In the genomic region with DNA sequence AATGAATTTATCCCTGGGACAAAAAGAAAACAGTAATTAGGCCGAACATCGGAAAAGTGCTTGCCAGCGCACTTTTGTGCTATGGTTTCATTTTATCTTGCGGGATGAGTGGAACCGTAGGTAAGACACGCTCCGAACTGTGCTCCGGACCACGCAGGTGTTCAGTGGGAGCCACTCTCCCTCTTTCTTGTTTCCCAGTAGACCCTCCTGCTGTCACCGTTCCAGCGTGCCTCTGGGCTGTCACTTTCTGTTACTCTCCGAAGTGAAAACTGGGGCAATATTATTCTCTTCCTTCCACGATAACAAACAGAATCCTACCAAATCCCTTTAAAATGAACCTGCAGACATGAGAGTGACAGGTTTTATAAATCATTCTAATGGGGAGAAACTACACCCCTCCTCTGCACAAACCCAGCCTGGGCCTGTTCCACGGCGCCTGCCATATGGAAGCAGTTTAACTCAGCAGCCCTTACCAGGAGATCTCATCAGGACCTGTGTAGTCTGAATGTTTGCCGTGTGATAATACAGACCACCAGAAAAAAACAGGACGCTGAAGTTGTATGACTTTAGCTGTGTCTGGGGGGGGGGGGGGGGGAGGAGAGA, we compare ENCODE assay signal across 11 mouse cellular contexts.
A peak's percentile ranks its signal among the peaks of the same experiment; 100 is the strongest.
DNase-seq lines count a peak whose midpoint lies in the region; ATAC-seq lines count a peak whose summit lies in the region.
"Had no signal": no experiment of that assay in that cellular context is flagged by ENCODE, and none has a peak within 500 bp of the region (broad histone marks: within the 10 kb centered on the region; RNA-seq: fewer than 3 reads in every experiment).

No protein-coding gene starts in this region.

- ATAC-seq in frontal cortex, adult (ENCODE audit: low TSS enrichment) = peak; percentile 64; the same call in 1 of the 2 replicates
- ATAC-seq in midbrain, embryonic 15.5 days (replicated peaks) = no peak
- no peak for ATAC-seq in midbrain, embryonic 11.5 days (ENCODE audit: low FRiP score)

- no peak for DNase-seq in frontal cortex, adult 2 months (ENCODE audit: extremely low spot score in 1 of 2, low spot score in 1 of 2)
- no peak for DNase-seq in midbrain, embryonic 11.5 days (ENCODE audit: low spot score, missing footprints)
- DNase-seq in hindlimb bud, embryonic 11.5 days (ENCODE audit: extremely low spot score, low read depth, low spot score) = peak; percentile 54
- no peak for DNase-seq in adrenal gland, adult 18-20 months (ENCODE audit: low spot score in 2 of 2)
- no peak for DNase-seq in ovary, postnatal 36 days (ENCODE audit: low spot score)
- DNase-seq: adrenal gland, postnatal 36 days; cerebellum, adult 8-10 months; lung, postnatal 14 days had no signal

- H3K27me3 ChIP-seq in midbrain, embryonic 15.5 days (replicated peaks) = no peaks in the 10 kb centered on the region
- no peaks in the 10 kb centered on the region for H3K27me3 ChIP-seq in midbrain, embryonic 11.5 days (ENCODE audit: control insufficient read depth, insufficient read depth, low read length)

- H3K9me3 ChIP-seq in midbrain, embryonic 15.5 days = no peaks in the 10 kb centered on the region
- 0 out of 2 replicates have a peak, but pooled peaks cover 3% of the 10 kb centered on the region for H3K9me3 ChIP-seq in midbrain, embryonic 11.5 days (ENCODE audit: control insufficient read depth, low read length)

- 76% methylated on average over 17 of the region's 17 CpGs for WGBS in midbrain, embryonic 15.5 days
- WGBS in midbrain, embryonic 11.5 days = 90% methylated on average over 17 of the region's 17 CpGs

- peaks cover 3% of the 10 kb centered on the region; the same call in 1 of the 2 replicates for H3K4me1 ChIP-seq in midbrain, embryonic 15.5 days
- H3K4me1 ChIP-seq in midbrain, embryonic 11.5 days (ENCODE audit: control insufficient read depth, insufficient read depth, low read length) = no peaks in the 10 kb centered on the region

- H3K9ac ChIP-seq in midbrain, embryonic 15.5 days = no peak overlapping the region
- H3K9ac ChIP-seq in midbrain, embryonic 11.5 days (ENCODE audit: low read length) = no peak overlapping the region

- no peaks in the 10 kb centered on the region for H3K36me3 ChIP-seq in midbrain, embryonic 15.5 days (replicated peaks)
- no peaks in the 10 kb centered on the region for H3K36me3 ChIP-seq in midbrain, embryonic 11.5 days (ENCODE audit: control insufficient read depth, insufficient read depth, low read length)

- 0 out of 2 replicates have a peak overlapping the region, but pooled peaks have one; percentile 31 for H3K27ac ChIP-seq in midbrain, embryonic 15.5 days
- no peak overlapping the region for H3K27ac ChIP-seq in midbrain, embryonic 11.5 days (ENCODE audit: low read depth, low read length)

- no peak overlapping the region for H3K4me2 ChIP-seq in midbrain, embryonic 15.5 days
- no peak overlapping the region for H3K4me2 ChIP-seq in midbrain, embryonic 11.5 days

- H3K4me3 ChIP-seq in midbrain, embryonic 15.5 days = no peak overlapping the region
- H3K4me3 ChIP-seq in midbrain, embryonic 11.5 days (ENCODE audit: low read depth, low read length) = no peak overlapping the region
- H3K4me3 ChIP-seq: myocyte had no signal
